Mouse (Mus musculus) embryonic facial prominence, embryonic 15.5 days (tissue): ENCODE measurements at regions not wholly inside any gene's neighbourhood (a gene's known extent, or its start where the extent isn't known, plus 50 kb on each side); places are given as distances from the start of the nearest gene placed in this dataset.
A peak's percentile ranks its signal among the peaks of the same experiment; 100 is the strongest.

Source experiments
- ATAC-seq: fragments of 200-750 bp; cut with Nextera tagmentation; 2 replicates; pipeline ENCODE4 v1.8.0; 2017; ENCODE audit warnings: low read depth, moderate TSS enrichment; ENCODE audit not compliant: insufficient number of reproducible peaks, low FRiP score, low TSS enrichment
- H3K27ac ChIP-seq: fragments of 300-500 bp; sonication (generic); replicated peaks from 2 replicates; pipeline ENCODE4 v1.5.1; 2015; ENCODE audit warnings: mild to moderate bottlenecking, inconsistent platforms
- H3K27me3 ChIP-seq: fragments of 300-500 bp; sonication (generic); 2 replicates; pipeline ENCODE4 v1.6.1; 2015; ENCODE audit warnings: inconsistent platforms
- H3K36me3 ChIP-seq: fragments of 300-500 bp; sonication (generic); 2 replicates; pipeline ENCODE4 v1.6.1; 2015; ENCODE audit warnings: mild to moderate bottlenecking, inconsistent platforms
- H3K4me1 ChIP-seq: fragments of 300-500 bp; sonication (generic); 2 replicates; pipeline ENCODE4 v1.6.1; 2015; ENCODE audit warnings: inconsistent platforms
- H3K4me2 ChIP-seq: fragments of 300-500 bp; sonication (generic); replicated peaks from 2 replicates; pipeline ENCODE4 v1.6.1; 2015; ENCODE audit warnings: mild to moderate bottlenecking, inconsistent platforms
- H3K4me3 ChIP-seq: fragments of 300-500 bp; sonication (generic); replicated peaks from 2 replicates; pipeline ENCODE4 v1.5.1; 2015; ENCODE audit warnings: mild to moderate bottlenecking, inconsistent platforms
- H3K9ac ChIP-seq: fragments of 300-500 bp; sonication (generic); 2 replicates; pipeline ENCODE4 v1.6.1; 2015; ENCODE audit warnings: inconsistent platforms
- H3K9me3 ChIP-seq: fragments of 300-500 bp; sonication (generic); replicated peaks from 2 replicates; pipeline ENCODE4 v1.6.1; 2016; ENCODE audit warnings: inconsistent platforms
- WGBS: fragments of 180-500 bp; shearing (Covaris S2); methylation state at CpG from one replicate; pipeline ENCODE4 v1.1.7; 2015; 5-methylcytosine and 5-hydroxymethylcytosine counted together

DNA sequence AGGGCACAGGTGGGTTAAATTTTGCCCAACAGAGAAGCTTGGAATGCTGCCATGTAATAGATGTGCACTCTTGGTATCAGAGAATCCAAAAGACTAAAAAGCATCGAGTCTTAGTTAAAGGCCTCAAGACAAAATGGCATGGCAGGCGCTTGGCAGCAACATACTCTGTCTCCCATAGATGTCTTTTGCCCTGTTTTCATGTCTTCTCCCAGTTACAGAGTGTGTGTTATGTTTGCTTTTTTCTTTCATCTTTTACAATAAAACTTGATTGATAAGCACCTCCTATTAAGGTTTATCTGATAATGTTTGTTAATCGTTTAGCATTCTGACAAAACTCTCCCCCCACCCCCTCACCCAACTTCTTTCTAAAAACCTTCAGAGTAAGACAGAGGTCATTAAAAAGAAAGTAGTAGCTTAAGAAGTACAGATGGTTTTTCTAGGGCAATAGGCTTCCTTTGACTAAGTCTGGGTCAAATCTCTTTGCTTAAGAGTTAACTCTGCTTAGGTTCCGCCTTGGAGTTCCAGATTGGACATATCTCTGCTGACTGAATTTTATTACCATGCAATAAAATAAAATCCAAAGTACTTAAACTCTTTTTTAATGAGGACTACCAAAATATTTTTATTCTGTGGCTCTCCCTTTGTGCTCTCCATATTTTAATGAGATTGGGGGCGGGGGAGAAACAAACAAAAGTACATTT, 252.9 kb upstream of the Zeb2 start:
- no peak for ATAC-seq
- no peaks in the 10 kb centered on the region for H3K9me3 ChIP-seq
- H3K36me3 ChIP-seq: no peaks in the 10 kb centered on the region
- H3K4me1 ChIP-seq: no peaks in the 10 kb centered on the region
- no peaks in the 10 kb centered on the region for H3K27me3 ChIP-seq
- no peak overlapping the region for H3K4me3 ChIP-seq
- H3K4me2 ChIP-seq: no peak overlapping the region
- H3K27ac ChIP-seq: no peak overlapping the region
- WGBS: 87% methylated on average over 5 of the region's 5 CpGs
- H3K9ac ChIP-seq: no peak overlapping the region

DNA sequence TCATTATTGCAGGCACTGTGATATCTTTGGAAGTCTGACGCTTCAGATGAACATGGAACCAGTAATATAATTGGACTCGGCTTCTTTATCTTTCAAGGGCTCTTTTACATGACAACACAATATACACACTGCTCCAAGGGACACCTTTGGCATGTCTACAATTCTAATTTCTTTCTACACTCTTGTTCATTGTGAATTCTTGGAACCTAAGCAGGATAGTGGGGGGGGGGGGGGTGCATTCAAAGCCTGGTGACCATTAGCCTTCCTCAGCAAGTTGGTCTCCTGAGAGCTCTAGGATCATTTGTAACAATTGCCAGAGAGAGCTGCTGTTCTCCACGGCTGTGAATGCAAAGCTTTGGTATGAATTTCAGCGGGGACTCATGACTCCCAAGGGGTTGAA, 252.2 kb upstream of the Zeb2 start:
- 83% methylated on average over 4 of the region's 4 CpGs for WGBS
- no peaks in the 10 kb centered on the region for H3K4me1 ChIP-seq
- no peaks in the 10 kb centered on the region for H3K36me3 ChIP-seq
- no peak overlapping the region for H3K9ac ChIP-seq
- H3K27ac ChIP-seq: no peak overlapping the region
- H3K4me3 ChIP-seq: no peak overlapping the region
- H3K4me2 ChIP-seq: no peak overlapping the region
- H3K27me3 ChIP-seq: no peaks in the 10 kb centered on the region
- no peaks in the 10 kb centered on the region for H3K9me3 ChIP-seq
- ATAC-seq: no peak

DNA sequence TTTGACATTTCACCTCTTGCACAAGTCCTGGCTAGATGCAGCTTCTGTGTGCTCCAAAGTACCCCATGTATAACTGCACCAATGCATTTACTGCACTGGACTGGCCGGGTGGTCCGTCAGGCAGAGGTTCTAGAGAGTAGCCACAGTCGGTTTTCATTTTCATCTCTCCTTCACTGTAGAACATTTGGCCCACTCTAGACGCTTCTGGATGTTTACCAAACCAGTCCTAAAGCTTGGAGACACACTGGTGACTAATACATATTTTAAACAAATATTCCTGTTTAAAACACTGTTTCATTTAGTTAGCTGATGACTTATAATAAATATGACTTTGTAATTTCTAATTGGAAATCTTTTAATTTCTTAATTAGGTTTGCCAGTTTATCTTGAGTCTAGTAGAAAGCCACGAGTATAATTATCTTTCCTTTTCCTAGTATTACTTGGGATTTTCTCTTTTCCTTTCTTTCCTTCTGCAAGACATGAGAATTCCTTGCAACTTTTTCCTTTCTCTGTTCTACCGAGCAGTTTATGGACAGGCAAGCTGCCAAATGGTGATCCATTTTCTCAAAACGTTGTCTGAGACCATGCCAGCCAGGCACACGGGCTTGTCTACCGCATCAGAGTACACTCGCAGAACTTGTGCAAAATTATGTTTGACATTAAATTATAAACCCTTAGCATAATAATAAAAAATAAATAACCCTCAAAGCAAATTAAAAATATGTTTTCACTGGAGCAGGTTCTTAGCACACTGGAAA, 250.4 kb upstream of the Zeb2 start:
- Histone ChIP-seq H3K4me2 (no peak overlapping the region), H3K27ac (no peak overlapping the region), H3K9me3 (no peaks in the 10 kb centered on the region), H3K4me1 (no peaks in the 10 kb centered on the region), H3K27me3 (no peaks in the 10 kb centered on the region), H3K4me3 (no peak overlapping the region), H3K9ac (no peak overlapping the region), H3K36me3 (no peaks in the 10 kb centered on the region)
- 60% methylated on average over 10 of the region's 10 CpGs for WGBS
- ATAC-seq: no peak

DNA sequence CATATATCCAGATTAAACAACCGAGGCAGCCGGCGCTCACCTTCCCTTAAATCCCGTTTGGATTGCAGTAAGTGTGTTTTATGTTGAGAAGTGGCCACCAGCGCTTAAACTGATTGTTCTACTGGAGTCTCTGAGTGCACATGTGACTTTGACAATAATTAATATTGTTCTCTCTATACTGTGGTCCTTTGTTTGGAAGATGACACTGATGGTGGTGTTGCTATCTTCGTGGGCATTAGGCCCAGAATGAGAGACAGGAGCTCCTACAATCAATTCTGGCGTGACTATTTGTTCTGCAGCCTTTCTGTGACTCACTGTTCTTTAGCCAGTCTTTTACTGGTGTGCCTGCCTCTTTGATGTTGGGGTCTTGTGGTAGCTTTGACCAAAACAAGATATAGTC, 240.1 kb upstream of the Zeb2 start:
- H3K4me2 ChIP-seq: no peak overlapping the region
- no peaks in the 10 kb centered on the region for H3K9me3 ChIP-seq
- H3K9ac ChIP-seq: no peak overlapping the region
- no peak overlapping the region for H3K27ac ChIP-seq
- 69% methylated on average over 7 of the region's 7 CpGs for WGBS
- no peaks in the 10 kb centered on the region; the same call in 1 of the 2 replicates for H3K4me1 ChIP-seq
- H3K36me3 ChIP-seq: no peaks in the 10 kb centered on the region
- H3K27me3 ChIP-seq: no peaks in the 10 kb centered on the region
- ATAC-seq: no peak
- H3K4me3 ChIP-seq: no peak overlapping the region

DNA sequence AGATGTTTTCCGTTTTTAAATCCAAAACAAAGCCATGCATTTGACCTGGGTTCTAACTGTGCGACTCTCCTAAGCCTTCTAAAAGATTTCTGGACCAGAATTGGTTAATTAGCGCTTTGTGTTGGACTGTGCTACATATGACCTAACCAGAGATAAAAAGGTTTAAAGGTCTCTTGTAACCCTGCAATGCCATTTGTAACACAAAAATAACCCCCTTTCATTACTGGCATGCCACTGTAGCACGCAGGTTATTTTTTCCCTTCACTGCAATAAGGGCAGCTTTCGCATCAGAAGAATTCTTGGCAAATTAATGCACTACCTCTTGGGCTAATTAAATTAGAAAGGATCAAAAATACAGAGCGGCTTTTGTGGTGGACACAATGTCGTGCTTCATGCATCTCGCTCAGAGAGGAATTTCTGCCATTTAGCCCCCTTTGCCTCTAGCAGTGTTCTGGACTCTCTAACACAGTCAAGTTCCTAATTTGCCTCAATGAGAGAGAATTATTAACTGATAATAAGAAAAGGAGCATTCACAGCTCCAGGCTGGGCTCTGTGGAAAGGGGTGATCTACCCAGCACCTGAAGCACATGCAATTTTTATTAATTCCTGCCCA, 239.5 kb upstream of the Zeb2 start:
- no peak overlapping the region for H3K4me2 ChIP-seq
- H3K4me1 ChIP-seq: no peaks in the 10 kb centered on the region; the same call in 1 of the 2 replicates
- no peaks in the 10 kb centered on the region for H3K36me3 ChIP-seq
- no peak overlapping the region for H3K4me3 ChIP-seq
- WGBS: 44% methylated on average over 8 of the region's 8 CpGs
- no peak overlapping the region for H3K27ac ChIP-seq
- H3K27me3 ChIP-seq: no peaks in the 10 kb centered on the region
- no peak for ATAC-seq
- H3K9ac ChIP-seq: no peak overlapping the region
- H3K9me3 ChIP-seq: no peaks in the 10 kb centered on the region

DNA sequence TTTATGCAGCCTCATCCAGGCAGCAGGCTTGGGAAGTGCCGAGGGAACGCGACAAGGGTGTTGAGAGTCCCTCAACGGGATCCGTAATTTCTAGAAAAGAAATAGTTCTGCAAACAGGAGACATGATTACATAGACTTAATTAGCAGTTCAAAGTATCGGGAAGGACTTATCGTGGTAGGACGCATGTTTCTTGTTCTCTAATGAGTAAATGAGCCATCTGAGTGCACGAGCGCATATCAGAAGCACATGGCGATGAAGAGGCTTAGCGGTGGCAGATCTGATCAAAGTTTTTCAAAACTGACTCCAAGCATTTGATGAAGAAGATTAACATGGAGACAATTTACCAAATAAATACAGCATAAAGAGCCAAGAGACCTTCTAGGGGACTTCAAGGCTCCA, 238.8 kb upstream of the Zeb2 start:
- peak overlapping the region; percentile 11; the same call in 1 of the 2 replicates for H3K4me2 ChIP-seq
- WGBS: 40% methylated on average over 12 of the region's 12 CpGs
- H3K9ac ChIP-seq: no peak overlapping the region
- H3K4me1 ChIP-seq: no peaks in the 10 kb centered on the region; the same call in 1 of the 2 replicates
- no peak for ATAC-seq
- no peaks in the 10 kb centered on the region for H3K27me3 ChIP-seq
- H3K9me3 ChIP-seq: no peaks in the 10 kb centered on the region
- no peak overlapping the region for H3K27ac ChIP-seq
- no peak overlapping the region for H3K4me3 ChIP-seq
- no peaks in the 10 kb centered on the region for H3K36me3 ChIP-seq

DNA sequence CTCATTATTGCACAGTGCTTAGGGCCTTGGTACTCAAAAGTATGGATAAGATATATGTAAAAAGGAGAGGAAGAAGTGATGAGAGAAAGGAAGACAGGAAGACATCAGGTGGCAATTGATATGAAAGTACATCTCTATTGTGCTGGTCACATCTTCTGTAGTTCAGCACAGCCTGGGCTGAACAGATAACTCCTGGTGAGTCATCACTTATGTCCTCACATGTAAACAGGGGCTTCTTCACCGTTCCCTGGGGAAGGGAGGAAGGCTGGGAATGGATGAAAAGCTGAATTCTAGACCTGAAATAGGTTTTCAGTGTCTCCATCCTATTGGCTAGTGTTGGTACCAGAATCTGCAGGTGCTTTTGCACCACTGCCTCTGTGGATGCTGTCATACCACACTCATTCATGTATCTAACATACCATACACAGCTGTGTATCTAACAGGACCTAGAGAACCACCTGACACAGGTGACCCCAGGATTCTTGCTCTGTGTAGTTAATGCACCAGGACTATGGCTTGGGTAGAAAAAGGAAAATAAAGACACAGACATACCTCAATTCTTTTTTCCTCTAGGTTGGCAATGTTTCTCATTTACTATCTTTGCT, 234.4 kb upstream of the Zeb2 start:
- WGBS: 69% methylated on average over 1 of the region's 1 CpGs
- Histone ChIP-seq H3K27ac (no peak overlapping the region), H3K4me1 (no peaks in the 10 kb centered on the region), H3K4me3 (no peak overlapping the region), H3K9ac (no peak overlapping the region), H3K9me3 (no peaks in the 10 kb centered on the region), H3K4me2 (no peak overlapping the region), H3K36me3 (no peaks in the 10 kb centered on the region), H3K27me3 (no peaks in the 10 kb centered on the region)
- ATAC-seq: no peak

DNA sequence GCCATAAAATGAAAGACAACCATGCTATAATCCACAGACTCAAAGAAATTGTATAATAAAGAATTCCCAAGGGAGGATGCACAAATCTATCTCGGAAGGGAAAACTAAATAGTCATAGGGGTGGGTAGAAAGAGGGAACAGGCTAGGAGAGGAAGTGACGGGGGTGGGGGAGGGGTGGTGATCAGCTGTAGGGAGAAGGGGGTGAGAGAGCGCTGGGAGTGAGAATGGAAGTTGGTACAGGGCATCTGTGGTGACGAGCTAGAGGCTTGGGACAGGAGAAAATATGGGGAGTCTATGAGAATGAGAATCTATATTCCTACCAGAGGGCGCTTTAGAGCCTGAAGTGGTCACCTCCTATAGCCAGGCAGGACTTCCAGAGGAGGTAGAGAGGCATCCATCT, 229.2 kb upstream of the Zeb2 start:
- WGBS: 87% methylated on average over 5 of the region's 5 CpGs
- H3K4me2 ChIP-seq: no peak overlapping the region
- no peaks in the 10 kb centered on the region for H3K36me3 ChIP-seq
- H3K9ac ChIP-seq: no peak overlapping the region
- H3K4me1 ChIP-seq: no peaks in the 10 kb centered on the region
- no peak overlapping the region for H3K27ac ChIP-seq
- no peak for ATAC-seq
- H3K27me3 ChIP-seq: no peaks in the 10 kb centered on the region
- H3K9me3 ChIP-seq: no peaks in the 10 kb centered on the region
- no peak overlapping the region for H3K4me3 ChIP-seq

DNA sequence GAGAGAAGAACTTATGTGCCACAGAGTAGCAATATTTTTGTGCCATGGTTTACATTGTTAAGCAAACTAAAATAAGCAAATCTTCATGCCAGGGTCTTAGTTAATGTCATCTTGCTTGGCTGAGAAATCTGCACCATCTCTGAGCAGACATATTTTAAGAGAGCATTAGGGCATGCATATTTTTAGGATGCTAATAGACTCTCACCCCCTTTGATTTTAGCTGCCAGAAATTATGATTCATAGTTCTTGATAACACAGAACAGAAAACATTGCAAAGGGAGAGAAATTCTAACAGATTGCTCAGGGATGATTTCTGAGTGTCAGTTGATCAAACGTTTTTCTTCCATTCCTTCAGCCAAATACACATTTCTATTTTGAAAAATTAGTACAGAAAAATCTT, 222.7 kb upstream of the Zeb2 start:
- H3K27ac ChIP-seq: no peak overlapping the region

DNA sequence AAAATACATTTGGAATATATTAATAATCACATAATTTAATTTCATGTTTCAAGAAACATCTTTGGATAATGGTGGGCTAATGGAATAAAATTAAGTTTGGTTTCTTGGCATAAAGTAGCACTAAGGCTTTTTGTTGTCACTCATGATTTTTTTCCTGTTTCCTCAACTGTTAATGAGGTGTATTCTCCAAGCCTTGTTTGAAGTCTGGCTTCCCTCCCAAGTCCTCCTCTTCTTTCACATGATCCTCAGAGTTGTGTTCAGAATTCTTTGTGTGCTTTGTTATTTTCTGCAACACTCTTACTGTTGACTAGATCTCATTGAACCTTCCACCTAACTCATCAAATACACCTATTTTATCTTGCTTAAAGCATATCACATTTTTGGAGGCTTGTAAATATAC, 221.6 kb upstream of the Zeb2 start:
- Histone ChIP-seq H3K27ac (no peak overlapping the region), H3K9me3 (no peaks in the 10 kb centered on the region), H3K4me3 (no peak overlapping the region)

More for the DNA sequence above, 222.7 kb upstream of the Zeb2 start:
- Histone ChIP-seq H3K27me3 (no peaks in the 10 kb centered on the region), H3K9ac (no peak overlapping the region), H3K4me3 (no peak overlapping the region), H3K4me2 (no peak overlapping the region), H3K9me3 (no peaks in the 10 kb centered on the region), H3K36me3 (no peaks in the 10 kb centered on the region), H3K4me1 (no peaks in the 10 kb centered on the region)
- ATAC-seq: no peak
- whole genome bisulfite sequencing: 63% methylated on average over 1 of the region's 1 CpGs

DNA sequence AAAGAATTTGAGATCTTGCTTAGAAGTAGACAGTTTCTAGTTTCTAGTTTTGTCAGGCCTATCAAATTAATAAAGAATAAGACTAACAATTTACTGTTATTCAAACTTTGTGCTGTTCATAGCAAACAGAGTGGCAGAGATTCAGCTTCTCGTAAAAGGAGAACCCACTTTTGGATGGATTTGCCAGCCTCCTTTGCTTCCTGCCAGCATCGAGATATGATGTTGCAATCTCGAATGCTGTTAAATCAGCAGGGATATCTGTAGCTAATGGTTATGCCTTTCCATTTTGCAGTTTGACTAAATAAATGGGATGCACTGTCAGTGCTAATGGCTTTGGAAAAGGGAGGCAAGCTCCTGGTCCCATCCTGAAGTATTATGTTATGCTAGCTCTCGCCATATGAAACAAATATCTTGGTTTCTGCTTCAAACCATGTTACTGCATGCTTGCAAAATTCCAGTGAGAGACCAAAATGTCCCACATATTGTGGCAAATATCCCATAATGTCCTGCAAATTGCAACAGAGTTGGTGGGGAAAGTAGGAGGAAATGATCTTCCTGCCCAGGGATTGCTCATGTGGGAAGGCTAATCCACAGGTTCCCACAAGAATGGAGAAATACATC, 199.9 kb upstream of the Zeb2 start:
- H3K4me1 ChIP-seq: no peaks in the 10 kb centered on the region
- H3K4me2 ChIP-seq: no peak overlapping the region

More for the DNA sequence above, 221.6 kb upstream of the Zeb2 start:
- Histone ChIP-seq H3K4me2 (no peak overlapping the region), H3K27me3 (no peaks in the 10 kb centered on the region), H3K4me1 (no peaks in the 10 kb centered on the region), H3K36me3 (no peaks in the 10 kb centered on the region), H3K9ac (no peak overlapping the region)
- ATAC-seq: no peak

More for the DNA sequence above, 199.9 kb upstream of the Zeb2 start:
- Histone ChIP-seq H3K9me3 (no peaks in the 10 kb centered on the region), H3K27me3 (no peaks in the 10 kb centered on the region), H3K9ac (no peak overlapping the region), H3K27ac (0 out of 2 replicates have a peak overlapping the region, but pooled peaks have one; percentile 30), H3K4me3 (no peak overlapping the region), H3K36me3 (no peaks in the 10 kb centered on the region)
- 73% methylated on average over 4 of the region's 4 CpGs for WGBS
- ATAC-seq: no peak
